In genomic region chr17:27230455-27231145, GRCm38 (mm10) we compare ENCODE assay signal across 17 mouse cellular contexts. TPM values are rescaled to one million over a fixed set of nuclear protein-coding genes. Genes with fewer than 3 reads are reported as not detected.
DNase-seq lines count a peak whose midpoint lies in the region; TF ChIP-seq lines count a peak whose summit lies in the region.
"Had no signal": no experiment of that assay in that cellular context is flagged by ENCODE, and none has a peak within 500 bp of the region (broad histone marks: within the 10 kb centered on the region; RNA-seq: fewer than 3 reads in every experiment).

No protein-coding gene starts in this region.

- H3K4me1 ChIP-seq in E14TG2a.4 (replicated peaks; ENCODE audit: low read depth, low read length) (peaks cover 43% of the 10 kb centered on the region), ES-E14 (ENCODE audit: control insufficient read depth in 2 of 2, insufficient read depth in 2 of 2, low read length in 2 of 2, poor library complexity in 1 of 2) (peaks cover 0 to 4% of the 10 kb centered on the region in 2 experiments; a peak in 1 of 4 replicates)

- 0 out of 2 replicates have a peak overlapping the region, but pooled peaks have one; percentile 2 for H3K9ac ChIP-seq in ES-E14 (ENCODE audit: insufficient read depth, low read depth, low read length, poor library complexity, severe bottlenecking)
- H3K9ac ChIP-seq: forebrain, embryonic 13.5 days; hindbrain, embryonic 13.5 days had no signal

- no peak for TF ChIP-seq CTCF in E14TG2a.4 (conservative IDR thresholded peaks at IDR 0.05; ENCODE audit: low read length)

- intact Hi-C loops in heart, postnatal 36 days (cut with DNase I) = no loop called here

- in situ Hi-C loops in ES-E14 (cut with MboI; ENCODE audit: low sequenced_read_pairs in 2 of 2, unreplicated experiment in 2 of 2) = no loop called here

- H3K36me3 ChIP-seq in E14TG2a.4 (ENCODE audit: insufficient read depth, low read length) (no peaks in the 10 kb centered on the region), ES-E14 (ENCODE audit: control insufficient read depth, insufficient read depth, low read length, poor library complexity, severe bottlenecking) (no peaks in the 10 kb centered on the region)
- H3K36me3 ChIP-seq: forebrain, embryonic 10.5 days; G1E; hindbrain, embryonic 10.5 days; hindbrain, embryonic 13.5 days had no signal

- H3K4me3 ChIP-seq in E14TG2a.4 (replicated peaks; ENCODE audit: low read length) (peak overlapping the region; percentile 55), ES-E14 (ENCODE audit: insufficient read depth in 1 of 2, low read depth in 1 of 2, low read length in 2 of 2, poor library complexity in 1 of 2, severe bottlenecking in 1 of 2) (no peak overlapping the region)
- H3K4me3 ChIP-seq: forebrain, embryonic 10.5 days; forebrain, embryonic 13.5 days; hindbrain, embryonic 10.5 days; hindbrain, embryonic 13.5 days had no signal

- peak; percentile 93 for DNase-seq in heart, adult 11 months
- no peak for DNase-seq in heart, postnatal 36 days
- DNase-seq in ES-E14 (ENCODE audit: low read depth, low spot score) (peak; percentile 59), ZHBTc4 (ENCODE audit: low read depth, low spot score) (peak; percentile 89)
- DNase-seq in kidney, adult 8-10 months = no peak
- no peak for DNase-seq in ovary, postnatal 10 days (ENCODE audit: low spot score)
- DNase-seq: adrenal gland, postnatal 10 days; adrenal gland, postnatal 36 days; cerebellum, adult 18-20 months; cerebellum, adult 9-10 months; gastrocnemius, postnatal 36 days had no signal

- H3K27ac ChIP-seq in ES-E14 (ENCODE audit: insufficient read depth, low read depth, low read length, poor library complexity, severe bottlenecking) = peak overlapping the region; percentile 87
- H3K27ac ChIP-seq: forebrain, embryonic 10.5 days; forebrain, embryonic 13.5 days; hindbrain, embryonic 13.5 days had no signal

- H3K9me3 ChIP-seq in E14TG2a.4 (ENCODE audit: low read length) (peaks cover 46% of the 10 kb centered on the region), ES-E14 (ENCODE audit: control insufficient read depth, insufficient read depth, low read depth, low read length) (no peaks in the 10 kb centered on the region)
- H3K9me3 ChIP-seq: forebrain, embryonic 10.5 days; forebrain, embryonic 13.5 days; hindbrain, embryonic 10.5 days; hindbrain, embryonic 13.5 days had no signal

- H3K27me3 ChIP-seq in E14TG2a.4 (ENCODE audit: insufficient read depth, low read length) = no peaks in the 10 kb centered on the region

TF ChIP-seq in ES-E14, 5 proteins besides CTCF, POLR2A, EP300 and RAD21:
- TF ChIP-seq ZNF384 (IDR thresholded peaks at IDR 0.05; ENCODE audit: low read depth, low read length) = no peak
- TF ChIP-seq MAFK (IDR thresholded peaks at IDR 0.05; ENCODE audit: insufficient read depth, low read depth, low read length) = no peak
- TF ChIP-seq ZC3H11A (IDR thresholded peaks at IDR 0.05; ENCODE audit: borderline replicate concordance, low read depth, low read length) = no peak
- TF ChIP-seq HCFC1 (IDR thresholded peaks at IDR 0.05; ENCODE audit: borderline replicate concordance, insufficient read depth, low read length) = no peak
- TF ChIP-seq CHD2 (IDR thresholded peaks at IDR 0.05; ENCODE audit: low read depth, low read length) = no peak

RNA-seq across cellular contexts. Expression of gene Lemd2, which starts 26.3 kb away (rescaled TPM):
- 10 to 100 TPM; 29.0 to 29.1 TPM for total RNA-seq in heart, postnatal 36 days (2021)
- 51.8 and 87.8 TPM in 2 replicates for total RNA-seq in ES-E14 (2012; rRNA removed)

Comparison
In these comparisons a context has a peak if more than half of its experiments do, and no peak if none do; other contexts are left out.
1. DNase-seq: peak in heart, adult 11 months (single experiment), ES-E14 (single experiment) and ZHBTc4 (single experiment); none in heart, postnatal 36 days (0 of 2), kidney, adult 8-10 months (0 of 2) and ovary, postnatal 10 days (single experiment).